Comparison of ENCODE assay signal across 26 mouse cellular contexts in genomic region chr17:86957239-86957638, GRCm38 (mm10). TPM values are rescaled to one million over a fixed set of nuclear protein-coding genes. Genes with fewer than 3 reads are reported as not detected.
"Had no signal": no experiment of that assay in that cellular context is flagged by ENCODE, and none has a peak within 500 bp of the region (broad histone marks: within the 10 kb centered on the region; RNA-seq: fewer than 3 reads in every experiment).

No protein-coding gene starts in this region.

- H3K27me3 ChIP-seq: limb, embryonic 12.5 days; limb, embryonic 15.5 days; midbrain, embryonic 15.5 days; neural tube, embryonic 12.5 days; neural tube, embryonic 15.5 days had no signal

- H3K4me2 ChIP-seq: limb, embryonic 12.5 days; limb, embryonic 15.5 days; lung, embryonic 14.5 days; midbrain, embryonic 12.5 days; midbrain, embryonic 15.5 days; neural tube, embryonic 12.5 days; neural tube, embryonic 15.5 days had no signal

- H3K4me3 ChIP-seq: limb, embryonic 12.5 days; limb, embryonic 15.5 days; midbrain, embryonic 12.5 days; midbrain, embryonic 15.5 days; neural tube, embryonic 12.5 days; neural tube, embryonic 15.5 days had no signal

- ATAC-seq: liver, postnatal 0 days; lung, postnatal 0 days; midbrain, embryonic 15.5 days had no signal

- H3K27ac ChIP-seq: limb, embryonic 12.5 days; limb, embryonic 15.5 days; liver, embryonic 14.5 days; macrophage; midbrain, embryonic 12.5 days; midbrain, embryonic 15.5 days; neural tube, embryonic 12.5 days; neural tube, embryonic 15.5 days; stomach, postnatal 0 days had no signal

- H3K4me1 ChIP-seq: neural tube, embryonic 12.5 days had no signal

- H3K9me3 ChIP-seq: limb, embryonic 12.5 days; limb, embryonic 15.5 days; midbrain, embryonic 12.5 days; midbrain, embryonic 15.5 days; neural tube, embryonic 12.5 days; neural tube, embryonic 15.5 days had no signal

- H3K9ac ChIP-seq: limb, embryonic 12.5 days; limb, embryonic 15.5 days; liver, embryonic 14.5 days; liver, postnatal 0 days; lung, embryonic 14.5 days; midbrain, embryonic 12.5 days; midbrain, embryonic 15.5 days; neural tube, embryonic 12.5 days; neural tube, embryonic 15.5 days had no signal

- H3K36me3 ChIP-seq: limb, embryonic 12.5 days; limb, embryonic 15.5 days; midbrain, embryonic 12.5 days; midbrain, embryonic 15.5 days; neural tube, embryonic 12.5 days; neural tube, embryonic 15.5 days had no signal

- DNase-seq: kidney, postnatal 10 days; kidney, postnatal 36 days; left cerebral cortex, postnatal 4 days; lung, embryonic 14.5 days; right cerebral cortex, adult 18-20 months; right cerebral cortex, postnatal 14 days; right cerebral cortex, postnatal 4 days had no signal

RNA-seq across cellular contexts. Expression of gene Atp6v1e2, which starts 9.5 kb away (rescaled TPM):
- total RNA-seq: layer of hippocampus, adult 8-10 months; left cerebral cortex, adult 8-10 months; left cerebral cortex, postnatal 14 days; left cerebral cortex, postnatal 4 days; megakaryocyte, adult 5-6 weeks had no signal
- polyA plus RNA-seq: limb, embryonic 12.5 days; limb, embryonic 15.5 days; liver, embryonic 11.5 days; liver, embryonic 14.5 days; liver, postnatal 0 days; lung, embryonic 14.5 days; lung, postnatal 0 days; macrophage; midbrain, embryonic 15.5 days; neural tube, embryonic 12.5 days; neural tube, embryonic 15.5 days; stomach, embryonic 14.5 days; thymus, adult 2 months had no signal

RNA-seq across cellular contexts. Expression of gene Tmem247, which starts 40.1 kb away (rescaled TPM):
- total RNA-seq: layer of hippocampus, adult 8-10 months; layer of hippocampus, postnatal 14 days; left cerebral cortex, adult 8-10 months; left cerebral cortex, postnatal 14 days; left cerebral cortex, postnatal 4 days; megakaryocyte, adult 5-6 weeks had no signal
- polyA plus RNA-seq: limb, embryonic 12.5 days; limb, embryonic 15.5 days; liver, embryonic 11.5 days; liver, embryonic 14.5 days; liver, postnatal 0 days; lung, embryonic 14.5 days; lung, postnatal 0 days; macrophage; midbrain, embryonic 12.5 days; midbrain, embryonic 15.5 days; neural tube, embryonic 12.5 days; neural tube, embryonic 15.5 days; stomach, embryonic 14.5 days; stomach, postnatal 0 days; thymus, adult 2 months had no signal
